Mouse (Mus musculus): ENCODE results near the gene Dync1i1. TPM values are rescaled to one million over a fixed set of nuclear protein-coding genes. Genes with fewer than 3 reads are reported as not detected.

Gene Dync1i1
- polyA plus RNA-seq, 1 experiment from 2014 or later = 0.13 TPM

DNA sequence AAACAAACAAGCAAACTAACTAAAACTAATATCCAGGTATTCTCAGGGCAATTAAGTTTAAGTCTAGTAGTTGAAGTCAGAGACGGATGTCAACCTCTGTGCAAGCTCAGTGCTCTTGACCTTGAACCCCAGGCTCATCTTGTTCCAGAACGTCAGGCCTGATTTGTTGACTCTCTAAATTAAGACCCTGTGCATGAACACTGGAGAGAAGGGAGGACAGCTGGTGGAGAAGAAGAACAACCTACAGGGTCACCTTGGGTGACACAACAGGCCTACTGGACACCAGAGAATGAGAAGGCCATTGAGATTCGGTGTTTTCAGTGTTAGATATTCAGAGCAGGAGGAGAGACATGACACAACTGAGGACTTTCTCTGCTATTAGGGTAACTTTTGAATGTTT is 105.8 kb downstream of the Dync1i1 start:
- TF ChIP-seq EP300 (IDR thresholded peaks at IDR 0.05; ENCODE audit: low read depth) (no peak), CTCF (IDR thresholded peaks at IDR 0.05; ENCODE audit: low read depth) (no peak)
- H3K4me1 ChIP-seq (ENCODE audit: insufficient read depth) = no peaks in the 10 kb centered on the region
- H3K36me3 ChIP-seq (replicated peaks; ENCODE audit: insufficient read depth, low read length) = no peaks in the 10 kb centered on the region
- no peak for ATAC-seq
- WGBS (ENCODE audit: insufficient replicate concordance) = 67% methylated on average over 3 of the region's 3 CpGs
- H3K27ac ChIP-seq (ENCODE audit: low read depth) = no peak overlapping the region
- H3K4me2 ChIP-seq (ENCODE audit: low read depth, low read length) = no peak overlapping the region
- no peaks in the 10 kb centered on the region for H3K27me3 ChIP-seq (ENCODE audit: insufficient read depth, low read length)
- DNase-seq = no peak
- H3K4me3 ChIP-seq (ENCODE audit: low read depth, low read length) = no peak overlapping the region
- no peaks in the 10 kb centered on the region for H3K9me3 ChIP-seq (ENCODE audit: low read length)
- H3K9ac ChIP-seq (replicated peaks) = no peak overlapping the region

DNA sequence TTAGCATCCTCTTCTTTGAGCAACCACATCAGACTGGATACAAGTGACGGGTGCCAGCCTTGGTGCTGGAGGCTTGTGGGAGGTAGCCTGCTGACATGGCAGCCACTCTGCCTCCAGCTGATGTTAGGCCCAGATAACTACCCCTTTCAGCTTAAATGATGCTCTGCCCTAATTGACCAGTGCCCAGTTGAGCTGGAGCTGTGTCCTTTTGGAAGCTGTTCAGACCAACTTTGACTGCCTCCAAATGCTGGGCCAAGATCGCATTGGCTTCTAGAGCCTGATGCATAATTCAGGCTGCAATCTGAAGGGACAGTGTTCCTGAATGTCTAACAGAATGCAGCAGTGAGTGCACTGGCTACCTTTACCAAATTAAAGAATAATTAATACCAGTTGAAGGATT is 107.4 kb downstream of the Dync1i1 start:
- Histone ChIP-seq H3K27me3 (ENCODE audit: insufficient read depth, low read length) (no peaks in the 10 kb centered on the region), H3K9me3 (ENCODE audit: low read length) (no peaks in the 10 kb centered on the region), H3K36me3 (replicated peaks; ENCODE audit: insufficient read depth, low read length) (no peaks in the 10 kb centered on the region), H3K4me2 (ENCODE audit: low read depth, low read length) (no peak overlapping the region), H3K27ac (ENCODE audit: low read depth) (no peak overlapping the region), H3K4me3 (ENCODE audit: low read depth, low read length) (no peak overlapping the region), H3K9ac (replicated peaks) (no peak overlapping the region), H3K4me1 (ENCODE audit: insufficient read depth) (no peaks in the 10 kb centered on the region)
- ATAC-seq (no peak), DNase-seq (no peak)
- 86% methylated on average over 2 of the region's 2 CpGs for WGBS (ENCODE audit: insufficient replicate concordance)
- TF ChIP-seq EP300 (IDR thresholded peaks at IDR 0.05; ENCODE audit: low read depth) (no peak), CTCF (IDR thresholded peaks at IDR 0.05; ENCODE audit: low read depth) (no peak)

- Histone ChIP-seq H3K27me3 (ENCODE audit: insufficient read depth, low read length) (no peaks in the 10 kb centered on the region), H3K9ac (replicated peaks) (no peak overlapping the region), H3K4me1 (ENCODE audit: insufficient read depth) (no peaks in the 10 kb centered on the region), H3K9me3 (ENCODE audit: low read length) (no peaks in the 10 kb centered on the region), H3K4me2 (ENCODE audit: low read depth, low read length) (no peak overlapping the region), H3K27ac (ENCODE audit: low read depth) (no peak overlapping the region), H3K36me3 (replicated peaks; ENCODE audit: insufficient read depth, low read length) (no peaks in the 10 kb centered on the region), H3K4me3 (ENCODE audit: low read depth, low read length) (no peak overlapping the region)
- ATAC-seq (no peak), DNase-seq (no peak)
- 70% methylated on average over 5 of the region's 5 CpGs for WGBS (ENCODE audit: insufficient replicate concordance)
- TF ChIP-seq CTCF (IDR thresholded peaks at IDR 0.05; ENCODE audit: low read depth) = no peak
- TF ChIP-seq EP300 (IDR thresholded peaks at IDR 0.05; ENCODE audit: low read depth) = no peak
Measured at GRCm38 (mm10) chr6:5842466-5842865, 117.0 kb downstream of the Dync1i1 start.

- WGBS (ENCODE audit: insufficient replicate concordance) = 91% methylated on average over 5 of the region's 5 CpGs
- no peak overlapping the region for H3K4me2 ChIP-seq (ENCODE audit: low read depth, low read length)
- no peaks in the 10 kb centered on the region for H3K4me1 ChIP-seq (ENCODE audit: insufficient read depth)
- no peak for TF ChIP-seq CTCF (IDR thresholded peaks at IDR 0.05; ENCODE audit: low read depth)
- TF ChIP-seq EP300 (IDR thresholded peaks at IDR 0.05; ENCODE audit: low read depth) = no peak
- H3K27ac ChIP-seq (ENCODE audit: low read depth) = no peak overlapping the region
- H3K4me3 ChIP-seq (ENCODE audit: low read depth, low read length) = no peak overlapping the region
- ATAC-seq (no peak), DNase-seq (no peak)
- H3K9me3 ChIP-seq (ENCODE audit: low read length) = no peaks in the 10 kb centered on the region
- H3K27me3 ChIP-seq (ENCODE audit: insufficient read depth, low read length) = no peaks in the 10 kb centered on the region
- no peaks in the 10 kb centered on the region for H3K36me3 ChIP-seq (replicated peaks; ENCODE audit: insufficient read depth, low read length)
- H3K9ac ChIP-seq (replicated peaks) = no peak overlapping the region
Measured at GRCm38 (mm10) chr6:5846154-5846553, 120.7 kb downstream of the Dync1i1 start.

GRCm38 (mm10) chr6:5854048-5854836 is 128.8 kb downstream of the Dync1i1 start:
- no peak overlapping the region for H3K4me3 ChIP-seq (ENCODE audit: low read depth, low read length)
- no peak overlapping the region for H3K27ac ChIP-seq (ENCODE audit: low read depth)
- H3K4me2 ChIP-seq (ENCODE audit: low read depth, low read length) = no peak overlapping the region
- no peaks in the 10 kb centered on the region; the same call in 1 of the 2 replicates for H3K4me1 ChIP-seq (ENCODE audit: insufficient read depth)
- ATAC-seq (no peak), DNase-seq (no peak)
- H3K36me3 ChIP-seq (replicated peaks; ENCODE audit: insufficient read depth, low read length) = no peaks in the 10 kb centered on the region
- no peak overlapping the region for H3K9ac ChIP-seq (replicated peaks)
- 75% methylated on average over 12 of the region's 12 CpGs for WGBS (ENCODE audit: insufficient replicate concordance)
- H3K9me3 ChIP-seq (ENCODE audit: low read length) = no peaks in the 10 kb centered on the region
- H3K27me3 ChIP-seq (ENCODE audit: insufficient read depth, low read length) = no peaks in the 10 kb centered on the region
- TF ChIP-seq CTCF (IDR thresholded peaks at IDR 0.05; ENCODE audit: low read depth) = no peak
- no peak for TF ChIP-seq EP300 (IDR thresholded peaks at IDR 0.05; ENCODE audit: low read depth)

- TF ChIP-seq EP300 (IDR thresholded peaks at IDR 0.05; ENCODE audit: low read depth) (no peak), CTCF (IDR thresholded peaks at IDR 0.05; ENCODE audit: low read depth) (no peak)
- ATAC-seq (no peak), DNase-seq (no peak)
- H3K4me1 ChIP-seq (ENCODE audit: insufficient read depth) = no peaks in the 10 kb centered on the region; the same call in 1 of the 2 replicates
- H3K4me3 ChIP-seq (ENCODE audit: low read depth, low read length) = no peak overlapping the region
- no peak overlapping the region for H3K4me2 ChIP-seq (ENCODE audit: low read depth, low read length)
- H3K9me3 ChIP-seq (ENCODE audit: low read length) = no peaks in the 10 kb centered on the region
- no peak overlapping the region for H3K27ac ChIP-seq (ENCODE audit: low read depth)
- 54% methylated on average over 6 of the region's 6 CpGs for WGBS (ENCODE audit: insufficient replicate concordance)
- H3K9ac ChIP-seq (replicated peaks) = no peak overlapping the region
- H3K36me3 ChIP-seq (replicated peaks; ENCODE audit: insufficient read depth, low read length) = no peaks in the 10 kb centered on the region
- H3K27me3 ChIP-seq (ENCODE audit: insufficient read depth, low read length) = no peaks in the 10 kb centered on the region
Measured at GRCm38 (mm10) chr6:5855526-5855925, 130.1 kb downstream of the Dync1i1 start.

Measured in liver, postnatal 0 days (tissue).